Mouse (Mus musculus) small intestine, adult 2 months (tissue): ENCODE results near the gene Asic5. TPM values are rescaled to one million over a fixed set of nuclear protein-coding genes. Genes with fewer than 3 reads are reported as not detected.

Experiments
- H3K27ac ChIP-seq: fragments of 200-500 bp; 2 replicates; pipeline ENCODE4 v1.5.1; 2012; ENCODE audit warnings: low read depth, low read length, control low read depth, inconsistent platforms; ENCODE audit not compliant: insufficient read depth
- H3K27me3 ChIP-seq: fragments of 200-500 bp; 2 replicates; pipeline ENCODE4 v1.6.1; 2012; ENCODE audit warnings: mild to moderate bottlenecking, moderate library complexity, low read length, inconsistent platforms; ENCODE audit not compliant: control insufficient read depth, insufficient read depth
- H3K36me3 ChIP-seq: fragments of 200-500 bp; 2 replicates; pipeline ENCODE4 v1.6.1; 2012; ENCODE audit warnings: mild to moderate bottlenecking, low read length, control low read depth, inconsistent platforms; ENCODE audit not compliant: control insufficient read depth, insufficient read depth
- H3K4me1 ChIP-seq: fragments of 200-500 bp; 2 replicates; pipeline ENCODE4 v1.6.1; 2012; ENCODE audit warnings: low read length, inconsistent platforms, mixed read lengths; ENCODE audit not compliant: control insufficient read depth, insufficient read depth, insufficient read length
- H3K4me3 ChIP-seq: fragments of 200-500 bp; 2 replicates; pipeline ENCODE4 v1.5.1; 2012; ENCODE audit warnings: low read depth, mild to moderate bottlenecking, control low read depth, inconsistent platforms, low read length, moderate library complexity
- CTCF ChIP-seq: fragments of 200-500 bp; IDR thresholded peaks from 2 replicates; pipeline ENCODE4 v1.5.1; 2012; ENCODE audit warnings: low read depth, mild to moderate bottlenecking, control low read depth, inconsistent platforms, low read length, moderate library complexity, mixed read lengths; ENCODE audit not compliant: insufficient replicate concordance, insufficient read length; ENCODE audit errors: extremely low read depth
- POLR2A ChIP-seq: fragments of 200-500 bp; IDR thresholded peaks from 2 replicates; pipeline ENCODE4 v1.6.1; 2012; ENCODE audit warnings: low read depth, mild to moderate bottlenecking, control low read depth, inconsistent platforms, low read length, moderate library complexity
- WGBS: fragments of 180-500 bp; shearing (Covaris S2); methylation state at CpG from one replicate; pipeline ENCODE4 v1.1.7; 2018; 5-methylcytosine and 5-hydroxymethylcytosine counted together
- polyA plus RNA-seq: library from polyadenylated mRNA; depleted of rRNA; stranded (reverse); fragments of >200 nt; gene quantifications from 2 replicates; pipeline ENCODE4 v1.2.3, GENCODE M21; 2012

Asic5 gene
- polyA plus RNA-seq, 1 experiment = 0.32 TPM

DNA sequence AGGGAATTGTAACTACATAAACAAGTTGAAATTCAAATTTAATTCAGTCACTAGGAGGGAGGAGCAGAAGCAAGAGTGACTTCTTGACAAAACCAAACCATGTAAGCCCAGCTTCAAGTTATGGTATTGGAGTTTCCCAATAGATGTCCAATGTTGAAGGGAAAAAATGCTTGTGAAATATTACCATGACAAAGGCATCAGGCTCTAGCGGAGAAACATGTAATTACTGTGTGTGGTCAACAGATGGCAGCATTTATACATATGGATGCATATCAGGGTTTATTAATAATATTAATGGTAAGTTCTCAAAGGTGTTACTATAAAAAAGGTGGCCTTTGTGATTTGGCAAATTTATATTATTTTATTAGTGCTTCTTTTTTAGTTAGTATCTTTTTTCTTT, 13.9 kb downstream of the Asic5 start:
- Histone ChIP-seq H3K36me3 (no peaks in the 10 kb centered on the region), H3K27ac (no peak overlapping the region), H3K4me1 (no peaks in the 10 kb centered on the region), H3K4me3 (no peak overlapping the region), H3K27me3 (no peaks in the 10 kb centered on the region)
- TF ChIP-seq CTCF = no peak
- no peak for TF ChIP-seq POLR2A
- 0% methylated on average over 1 of the region's 1 CpGs for WGBS

DNA sequence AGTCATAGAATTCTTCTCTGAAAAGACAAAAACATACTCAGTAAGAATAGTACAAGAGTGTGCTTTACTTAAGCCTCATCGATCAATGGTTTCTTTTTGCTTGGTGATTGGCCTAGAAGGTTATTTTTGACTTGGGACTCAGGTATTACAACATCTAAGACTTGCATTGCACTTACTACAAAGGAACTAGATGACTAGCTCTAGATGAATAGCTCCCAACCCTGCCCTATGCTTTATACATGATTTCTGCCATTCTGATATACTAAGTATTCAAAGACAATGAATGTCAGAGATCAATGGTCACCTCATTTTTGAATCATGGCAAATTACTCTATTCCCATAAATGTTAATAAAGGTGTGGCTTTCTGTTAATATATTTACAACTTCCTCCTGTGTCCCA, 24.9 kb downstream of the Asic5 start:
- Histone ChIP-seq H3K4me1 (no peaks in the 10 kb centered on the region), H3K4me3 (no peak overlapping the region), H3K36me3 (no peaks in the 10 kb centered on the region), H3K27me3 (no peaks in the 10 kb centered on the region), H3K27ac (no peak overlapping the region)
- WGBS = 90% methylated on average over 1 of the region's 1 CpGs
- TF ChIP-seq CTCF (no peak), POLR2A (no peak)

DNA sequence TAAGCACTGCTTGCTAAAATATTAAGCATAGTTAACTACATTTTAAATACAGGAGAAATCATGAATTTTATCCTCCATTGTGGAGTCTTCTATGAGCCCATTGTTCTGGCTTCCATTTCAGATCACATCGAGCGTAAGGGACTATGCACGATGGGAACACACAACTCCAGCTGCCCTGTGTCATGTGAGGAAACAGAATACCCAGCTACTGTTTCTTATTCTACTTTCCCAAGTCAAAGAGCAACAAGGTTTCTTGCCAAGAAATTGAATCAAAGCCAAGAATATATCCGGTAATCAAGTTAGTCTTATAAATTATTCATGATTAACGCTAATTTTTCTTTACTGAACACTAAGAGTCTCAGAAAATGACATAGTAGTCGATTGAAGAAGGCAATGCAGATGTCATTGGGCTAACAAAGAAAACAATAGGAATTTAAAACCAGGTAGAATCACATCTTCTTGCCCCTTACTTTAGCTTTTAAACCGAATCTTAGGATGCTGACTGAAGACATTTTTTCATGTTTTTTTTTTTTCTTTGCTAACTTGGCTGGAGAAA, 32.1 kb downstream of the Asic5 start:
- no peaks in the 10 kb centered on the region for H3K4me1 ChIP-seq
- H3K36me3 ChIP-seq = no peaks in the 10 kb centered on the region
- TF ChIP-seq CTCF = no peak
- TF ChIP-seq POLR2A = no peak
- H3K27me3 ChIP-seq = no peaks in the 10 kb centered on the region
- H3K27ac ChIP-seq = no peak overlapping the region
- H3K4me3 ChIP-seq = no peak overlapping the region
- WGBS = 79% methylated on average over 7 of the region's 7 CpGs

DNA sequence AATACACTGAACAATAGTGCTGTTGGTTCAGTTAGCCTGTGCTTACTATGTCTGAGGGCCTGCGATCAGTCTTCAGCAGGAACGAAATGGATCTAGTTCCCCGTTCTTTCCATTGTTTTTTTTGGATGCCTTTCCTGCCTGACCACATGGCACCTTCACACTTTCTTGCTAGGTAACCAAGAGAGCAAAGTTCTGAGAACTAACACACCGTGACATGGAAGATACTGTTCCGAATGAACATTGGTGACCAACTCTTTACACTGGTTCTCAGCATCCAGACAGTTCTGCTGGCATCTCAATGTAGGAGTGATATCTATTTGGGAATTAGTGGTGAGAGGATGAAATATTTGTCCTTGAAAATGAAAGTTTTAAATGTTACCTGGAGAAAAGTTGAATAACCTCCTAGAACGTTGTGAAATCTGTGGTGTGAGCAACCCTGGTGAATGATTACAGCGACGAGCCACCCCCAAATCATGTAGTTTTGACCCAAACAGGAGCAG, 40.4 kb downstream of the Asic5 start:
- no peaks in the 10 kb centered on the region for H3K4me1 ChIP-seq
- no peaks in the 10 kb centered on the region for H3K27me3 ChIP-seq
- 80% methylated on average over 8 of the region's 8 CpGs for WGBS
- no peak for TF ChIP-seq CTCF
- TF ChIP-seq POLR2A = no peak
- H3K4me3 ChIP-seq = no peak overlapping the region
- no peak overlapping the region for H3K27ac ChIP-seq
- H3K36me3 ChIP-seq = no peaks in the 10 kb centered on the region

DNA sequence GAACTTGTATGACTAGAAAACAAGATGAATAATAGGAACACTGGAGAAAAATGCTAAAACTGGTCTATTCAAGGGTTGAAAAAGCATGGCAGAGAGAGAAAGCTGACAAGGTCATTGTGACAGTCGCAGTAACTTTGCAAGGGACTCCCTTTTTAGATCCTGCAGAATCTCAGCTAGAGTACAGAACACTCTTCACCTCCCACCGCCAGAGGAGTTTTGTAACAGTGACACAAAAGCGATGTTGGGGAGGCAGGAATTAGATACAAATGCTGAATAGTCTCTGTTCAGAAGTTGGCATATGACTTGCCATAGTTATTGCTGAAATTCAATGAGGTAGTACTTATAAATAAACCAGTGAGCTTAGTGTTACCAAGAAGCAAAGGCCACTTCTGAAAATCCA, 41.0 kb downstream of the Asic5 start:
- Histone ChIP-seq H3K4me1 (no peaks in the 10 kb centered on the region), H3K27me3 (no peaks in the 10 kb centered on the region), H3K4me3 (no peak overlapping the region), H3K36me3 (no peaks in the 10 kb centered on the region), H3K27ac (no peak overlapping the region)
- no peak for TF ChIP-seq POLR2A
- no peak for TF ChIP-seq CTCF
- 81% methylated on average over 3 of the region's 3 CpGs for WGBS

GRCm38 (mm10) chr3:82027286-82027685, 45.2 kb downstream of the Asic5 start:
- WGBS = 74% methylated on average over 1 of the region's 1 CpGs
- no peaks in the 10 kb centered on the region for H3K36me3 ChIP-seq
- TF ChIP-seq POLR2A (no peak), CTCF (no peak)
- no peak overlapping the region for H3K4me3 ChIP-seq
- no peaks in the 10 kb centered on the region for H3K27me3 ChIP-seq
- no peak overlapping the region for H3K27ac ChIP-seq
- H3K4me1 ChIP-seq = no peaks in the 10 kb centered on the region

- H3K4me3 ChIP-seq = no peak overlapping the region
- 0% methylated on average over 3 of the region's 3 CpGs for WGBS
- no peaks in the 10 kb centered on the region for H3K27me3 ChIP-seq
- H3K27ac ChIP-seq = no peak overlapping the region
- TF ChIP-seq CTCF (no peak), POLR2A (no peak)
- H3K4me1 ChIP-seq = no peaks in the 10 kb centered on the region
- H3K36me3 ChIP-seq = no peaks in the 10 kb centered on the region
Measured at GRCm38 (mm10) chr3:82029229-82029628, 47.1 kb downstream of the Asic5 start.

DNA sequence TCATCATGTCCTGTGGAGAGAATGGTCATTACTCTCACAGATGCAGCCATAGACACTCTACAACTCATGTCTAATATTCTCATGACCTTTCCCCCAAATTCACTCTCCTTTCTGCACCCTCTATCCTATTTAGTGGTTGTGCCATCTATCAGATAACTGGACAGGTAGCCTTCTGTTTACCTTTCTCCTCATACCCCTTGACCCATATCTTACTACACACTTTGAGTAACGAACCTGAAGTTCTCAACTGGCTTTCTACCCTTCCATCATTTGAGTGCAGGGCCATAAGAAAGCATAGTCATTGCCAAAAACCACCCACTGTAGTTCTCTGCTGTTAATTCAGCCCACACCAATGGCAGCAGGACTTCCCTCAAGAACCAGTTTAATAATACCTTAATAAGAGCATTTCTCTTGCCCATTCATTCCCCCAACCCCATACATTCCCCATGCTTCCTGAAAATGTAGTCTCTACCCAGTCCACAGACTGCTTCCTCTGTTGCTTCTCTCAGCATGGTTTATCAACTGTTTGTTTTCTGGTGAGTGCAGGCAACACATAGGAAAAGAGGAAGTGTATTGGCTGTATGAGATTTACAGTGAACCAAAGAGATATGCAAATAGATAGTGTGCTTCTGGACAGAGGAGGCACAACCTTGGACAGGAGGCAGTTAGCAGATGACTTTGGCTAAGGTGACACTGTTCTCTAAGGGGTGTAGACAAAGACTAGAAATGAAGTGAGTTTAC, 48.1 kb downstream of the Asic5 start:
- Histone ChIP-seq H3K27ac (no peak overlapping the region), H3K36me3 (no peaks in the 10 kb centered on the region), H3K27me3 (no peaks in the 10 kb centered on the region), H3K4me1 (no peaks in the 10 kb centered on the region), H3K4me3 (no peak overlapping the region)
- no peak for TF ChIP-seq POLR2A
- TF ChIP-seq CTCF = no peak
- 63% methylated on average over 1 of the region's 1 CpGs for WGBS
